In the genomic region with DNA sequence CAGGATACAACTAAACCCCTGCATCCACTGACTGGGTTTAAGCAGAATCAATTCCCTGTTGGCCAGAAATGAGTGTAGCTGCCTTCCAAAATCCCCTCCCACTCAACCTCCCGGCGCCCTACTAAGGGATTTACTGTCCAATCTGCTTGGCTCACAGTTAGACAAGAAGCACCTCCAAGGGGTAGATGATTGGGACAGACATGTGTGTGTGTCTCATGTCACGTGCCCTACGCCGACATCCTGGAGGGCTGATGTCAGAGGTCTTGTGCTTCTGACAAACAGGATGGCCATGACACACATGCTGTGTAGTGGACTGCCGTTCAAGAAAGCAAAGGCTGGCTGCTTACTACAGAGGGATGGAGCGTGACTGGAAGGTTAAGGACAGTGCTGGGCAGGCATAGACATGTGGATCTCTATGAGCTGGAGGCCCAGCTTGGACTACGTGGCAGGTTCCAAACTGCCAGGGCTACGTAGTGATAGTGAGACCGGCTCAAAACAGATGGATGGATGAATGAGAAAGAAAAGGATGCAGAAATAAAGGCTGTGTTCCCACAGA, we compare ENCODE assay signal across 22 mouse cellular contexts.
DNase-seq lines count a peak whose midpoint lies in the region; ATAC-seq lines count a peak whose summit lies in the region.
"Had no signal": no experiment of that assay in that cellular context is flagged by ENCODE, and none has a peak within 500 bp of the region (broad histone marks: within the 10 kb centered on the region; RNA-seq: fewer than 3 reads in every experiment).

No protein-coding gene starts in this region.

- no peaks in the 10 kb centered on the region for H3K36me3 ChIP-seq in intestine, embryonic 15.5 days
- H3K36me3 ChIP-seq in midbrain, embryonic 11.5 days (ENCODE audit: control insufficient read depth, insufficient read depth, low read length): no peaks in the 10 kb centered on the region
- H3K36me3 ChIP-seq: embryonic facial prominence, embryonic 12.5 days; forebrain, embryonic 12.5 days; heart, embryonic 13.5 days; hindbrain, embryonic 15.5 days had no signal

- DNase-seq in adrenal gland, adult 8-10 months: peak; percentile 59
- DNase-seq in adrenal gland, adult 18-20 months (ENCODE audit: low spot score in 2 of 2): no peak
- DNase-seq in adrenal gland, postnatal 14 days: peak; percentile 46
- peak; percentile 5 for DNase-seq in brain, adult 2 months (ENCODE audit: low read depth, low spot score)
- DNase-seq in midbrain, embryonic 11.5 days (ENCODE audit: low spot score, missing footprints): no peak
- DNase-seq: cerebellum, adult 11 months; cerebellum, adult 8-10 months; cerebellum, postnatal 14 days; gastrocnemius, adult 2 months; gastrocnemius, postnatal 25 days; heart, adult 11 months; heart, postnatal 36 days had no signal

- H3K4me1 ChIP-seq in intestine, embryonic 15.5 days (replicated peaks): no peaks in the 10 kb centered on the region
- H3K4me1 ChIP-seq in midbrain, embryonic 11.5 days (ENCODE audit: control insufficient read depth, insufficient read depth, low read length): no peaks in the 10 kb centered on the region
- H3K4me1 ChIP-seq: embryonic facial prominence, embryonic 12.5 days; hindbrain, embryonic 15.5 days had no signal

- no peak overlapping the region for H3K9ac ChIP-seq in intestine, embryonic 15.5 days
- no peak overlapping the region for H3K9ac ChIP-seq in midbrain, embryonic 11.5 days (ENCODE audit: low read length)
- H3K9ac ChIP-seq: embryonic facial prominence, embryonic 12.5 days; forebrain, embryonic 12.5 days; heart, embryonic 13.5 days; hindbrain, embryonic 15.5 days had no signal

- no peak overlapping the region for H3K27ac ChIP-seq in intestine, embryonic 15.5 days
- H3K27ac ChIP-seq in midbrain, embryonic 11.5 days (ENCODE audit: low read depth, low read length): no peak overlapping the region
- H3K27ac ChIP-seq: embryonic facial prominence, embryonic 12.5 days; forebrain, embryonic 12.5 days; gastrocnemius, adult 2 months; heart, embryonic 13.5 days; hindbrain, embryonic 15.5 days had no signal

- no peak overlapping the region for H3K4me2 ChIP-seq in intestine, embryonic 15.5 days (replicated peaks)
- H3K4me2 ChIP-seq in midbrain, embryonic 11.5 days: no peak overlapping the region
- H3K4me2 ChIP-seq: embryonic facial prominence, embryonic 12.5 days; forebrain, embryonic 12.5 days; heart, embryonic 13.5 days; hindbrain, embryonic 15.5 days had no signal

- 87% methylated on average over 10 of the region's 10 CpGs for WGBS in intestine, embryonic 15.5 days
- 84% methylated on average over 10 of the region's 10 CpGs for WGBS in midbrain, embryonic 11.5 days

- H3K4me3 ChIP-seq in intestine, embryonic 15.5 days (replicated peaks): no peak overlapping the region
- H3K4me3 ChIP-seq in midbrain, embryonic 11.5 days (ENCODE audit: low read depth, low read length): no peak overlapping the region
- H3K4me3 ChIP-seq: embryonic facial prominence, embryonic 12.5 days; forebrain, embryonic 12.5 days; gastrocnemius, adult 2 months; heart, embryonic 13.5 days; hindbrain, embryonic 15.5 days had no signal

- no peaks in the 10 kb centered on the region for H3K9me3 ChIP-seq in intestine, embryonic 15.5 days
- H3K9me3 ChIP-seq in midbrain, embryonic 11.5 days (ENCODE audit: control insufficient read depth, low read length): no peaks in the 10 kb centered on the region
- H3K9me3 ChIP-seq: forebrain, embryonic 12.5 days; heart, embryonic 13.5 days; hindbrain, embryonic 15.5 days had no signal

- H3K27me3 ChIP-seq in intestine, embryonic 15.5 days (replicated peaks): no peaks in the 10 kb centered on the region
- H3K27me3 ChIP-seq in midbrain, embryonic 11.5 days (ENCODE audit: control insufficient read depth, insufficient read depth, low read length): no peaks in the 10 kb centered on the region
- H3K27me3 ChIP-seq: CH12.LX; embryonic facial prominence, embryonic 12.5 days; forebrain, embryonic 12.5 days; heart, embryonic 13.5 days; hindbrain, embryonic 15.5 days had no signal

- no peak for ATAC-seq in intestine, embryonic 15.5 days
- no peak for ATAC-seq in midbrain, embryonic 11.5 days (ENCODE audit: low FRiP score)
- ATAC-seq: activated CD4-positive, CD25-positive, alpha-beta regulatory T cell, adult 4 months; forebrain, embryonic 16.5 days; intestine, postnatal 0 days; Patski had no signal

Comparison
In these comparisons a context has a peak if more than half of its experiments do, and no peak if none do; other contexts are left out.
1. DNase-seq: peak in adrenal gland, adult 8-10 months (single experiment), adrenal gland, postnatal 14 days (single experiment) and brain, adult 2 months (single experiment); none in adrenal gland, adult 18-20 months (0 of 2) and midbrain, embryonic 11.5 days (single experiment).